Mouse (Mus musculus) megakaryocyte, embryonic 14.5 days (primary cell): ENCODE measurements around the gene Eef1g.

Source experiments
- FLI1 ChIP-seq: IDR thresholded peaks from 2 replicates; pipeline ENCODE4 v1.6.1; 2012; ENCODE audit warnings: low read length, inconsistent platforms, mixed read lengths
- GATA1 ChIP-seq: IDR thresholded peaks from 3 replicates; pipeline ENCODE4 v1.6.1; 2012; ENCODE audit warnings: mixed read lengths, low read length, inconsistent platforms, borderline replicate concordance

DNA sequence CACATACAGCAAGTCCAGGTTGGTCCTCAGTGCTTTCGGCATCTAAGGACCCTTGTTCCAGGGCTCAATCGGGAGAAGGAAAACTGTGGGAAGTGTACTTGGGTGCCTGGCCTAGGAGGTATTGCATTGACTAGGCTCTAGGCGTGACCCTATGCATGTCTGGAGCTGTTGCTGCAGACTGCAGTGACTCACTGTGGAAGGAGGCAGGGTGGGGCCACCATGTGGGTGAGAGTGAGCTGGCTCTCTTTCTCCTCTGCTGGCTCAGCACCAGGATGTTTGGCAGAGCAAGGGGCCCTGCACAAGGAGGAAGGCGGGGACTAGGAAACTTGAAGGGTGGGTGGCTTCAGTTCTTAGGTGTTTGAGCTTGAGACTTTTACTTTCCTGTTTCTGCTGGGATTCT is 30.7 kb downstream of the Eef1g start:
- TF ChIP-seq GATA1 (no peak), FLI1 (no peak)
